Mouse (Mus musculus) kidney, postnatal 0 days (tissue): Measurements from ENCODE around the gene Arfip2. TPM values are rescaled to one million over a fixed set of nuclear protein-coding genes. Genes with fewer than 3 reads are reported as not detected.

Source experiments
- ATAC-seq: fragments of 200-750 bp; cut with Nextera tagmentation; replicated peaks from 2 replicates; pipeline ENCODE4 v1.8.0; 2017; ENCODE audit warnings: low read depth, moderate number of reproducible peaks, moderate TSS enrichment, moderate library complexity; ENCODE audit not compliant: low FRiP score
- DNase-seq: peaks from one replicate; pipeline ENCODE4 v3.0.0-alpha.2; 2016; ENCODE audit warnings: low spot score
- H3K27ac ChIP-seq: fragments of 300-500 bp; sonication (generic); 2 replicates; pipeline ENCODE4 v1.5.1; 2014; ENCODE audit warnings: mild to moderate bottlenecking
- H3K27me3 ChIP-seq: fragments of 300-500 bp; sonication (generic); 2 replicates; pipeline ENCODE4 v1.6.1; 2014; ENCODE audit warnings: low read length, mixed read lengths; ENCODE audit not compliant: insufficient read depth
- H3K36me3 ChIP-seq: fragments of 300-500 bp; sonication (generic); 2 replicates; pipeline ENCODE4 v1.6.1; 2014; ENCODE audit warnings: low read length, mixed read lengths; ENCODE audit not compliant: insufficient read depth
- H3K4me1 ChIP-seq: fragments of 300-500 bp; sonication (generic); replicated peaks from 2 replicates; pipeline ENCODE4 v1.6.1; 2014; ENCODE audit warnings: antibody characterized with exemption, low read length, mixed read lengths; ENCODE audit not compliant: insufficient read depth
- H3K4me2 ChIP-seq: fragments of 300-500 bp; sonication (generic); 2 replicates; pipeline ENCODE4 v1.6.1; 2014; ENCODE audit warnings: mild to moderate bottlenecking, low read length, moderate library complexity, mixed read lengths
- H3K4me3 ChIP-seq: fragments of 300-500 bp; sonication (generic); replicated peaks from 2 replicates; pipeline ENCODE4 v1.5.1; 2014; ENCODE audit warnings: low read depth, low read length
- H3K9ac ChIP-seq: fragments of 300-500 bp; sonication (generic); 2 replicates; pipeline ENCODE4 v1.6.1; 2014; ENCODE audit warnings: low read depth, low read length
- H3K9me3 ChIP-seq: fragments of 300-500 bp; sonication (generic); replicated peaks from 2 replicates; pipeline ENCODE4 v1.6.1; 2016; ENCODE audit warnings: low read length, inconsistent platforms, mixed read lengths
- CTCF ChIP-seq: IDR thresholded peaks from 2 replicates; pipeline ENCODE4 v1.5.1; 2016; ENCODE audit warnings: antibody characterized with exemption, low read depth, mild to moderate bottlenecking, moderate library complexity
- WGBS: fragments of 180-500 bp; shearing (Covaris S2); extraction: QIAGEN DNeasy Blood & Tissue Kit; methylation state at CpG from one replicate; pipeline ENCODE4 v1.1.7; 2014; 5-methylcytosine and 5-hydroxymethylcytosine counted together
- polyA plus RNA-seq: library from polyadenylated mRNA; unstranded; fragments of >200 nt; fragmentation: Nextera tagmentation; extraction: Ambion mirVana; gene quantifications from 2 replicates; pipeline ENCODE4 v1.2.1, GENCODE M21; 2015

Arfip2 gene
- polyA plus RNA-seq: 72.0 and 76.6 TPM in 2 replicates

- DNase-seq: peak; percentile 100
- peak within 1 kb of the TSS; percentile 77 for H3K9ac ChIP-seq
- H3K27ac ChIP-seq: peak within 1 kb of the TSS; percentile 83
- no peaks in the 10 kb centered on the region for H3K9me3 ChIP-seq
- peak within 1 kb of the TSS; percentile 79 for H3K4me2 ChIP-seq
- peaks cover 15% of the 10 kb centered on the region for H3K4me1 ChIP-seq
- ATAC-seq: peak; percentile 97
- WGBS: under 1% methylated on average over 45 of the region's 45 CpGs
- no peaks in the 10 kb centered on the region for H3K27me3 ChIP-seq
- peaks cover 27% of the 10 kb centered on the region; the same call in 1 of the 2 replicates for H3K36me3 ChIP-seq
- H3K4me3 ChIP-seq: peak within 1 kb of the TSS; percentile 57
- no peak for TF ChIP-seq CTCF
Observed at GRCm38 (mm10) chr7:105640233-105640893, at the start of gene Arfip2, which contains the start of gene Gm45799. Gene Arfip2, minus strand, starts transcription at chr7:105640416. Gene Gm45799, plus strand, starts transcription at chr7:105640552.

- Histone ChIP-seq H3K27me3 (no peaks in the 10 kb centered on the region), H3K4me1 (no peaks in the 10 kb centered on the region), H3K9me3 (no peaks in the 10 kb centered on the region), H3K36me3 (no peaks in the 10 kb centered on the region), H3K27ac (no peak overlapping the region), H3K4me2 (0 out of 2 replicates have a peak overlapping the region, but pooled peaks have one; percentile 11), H3K4me3 (no peak overlapping the region), H3K9ac (no peak overlapping the region)
- DNase-seq: peak; percentile 23
- ATAC-seq: no peak
- 15% methylated on average over 13 of the region's 13 CpGs for WGBS
- no peak for TF ChIP-seq CTCF
Observed at GRCm38 (mm10) chr7:105685541-105686197, 45.5 kb upstream of the Arfip2 start.

- H3K4me3 ChIP-seq: peak within 1 kb of the TSS; percentile 34
- H3K36me3 ChIP-seq: no peaks in the 10 kb centered on the region
- 1% methylated on average over 17 of the region's 17 CpGs for WGBS
- peak within 1 kb of the TSS; percentile 32; the same call in 1 of the 2 replicates for H3K9ac ChIP-seq
- H3K27ac ChIP-seq: peak within 1 kb of the TSS; percentile 51
- H3K27me3 ChIP-seq: no peaks in the 10 kb centered on the region
- TF ChIP-seq CTCF: peak; percentile 61
- 0 out of 2 replicates have a peak, but pooled peaks cover 4% of the 10 kb centered on the region for H3K4me1 ChIP-seq
- peak; percentile 95 for ATAC-seq
- peak; percentile 90 for DNase-seq
- H3K9me3 ChIP-seq: no peaks in the 10 kb centered on the region
- H3K4me2 ChIP-seq: peak within 1 kb of the TSS; percentile 66
Observed at GRCm38 (mm10) chr7:105650639-105651435, 10.6 kb upstream of the Arfip2 start, which contains the start of gene Dnhd1. Gene Dnhd1, plus strand, starts transcription at chr7:105650827.

- Histone ChIP-seq H3K4me1 (peaks cover 15% of the 10 kb centered on the region), H3K9ac (0 out of 2 replicates have a peak overlapping the region, but pooled peaks have one; percentile 66), H3K27ac (peak overlapping the region; percentile 83), H3K4me2 (peak overlapping the region; percentile 79), H3K36me3 (peaks cover 18% of the 10 kb centered on the region; the same call in 1 of the 2 replicates), H3K9me3 (no peaks in the 10 kb centered on the region), H3K4me3 (no peak overlapping the region), H3K27me3 (no peaks in the 10 kb centered on the region)
- DNase-seq (no peak), ATAC-seq (no peak)
- WGBS: 47% methylated on average over 3 of the region's 3 CpGs
- TF ChIP-seq CTCF: no peak
Observed at GRCm38 (mm10) chr7:105641936-105642335, 1.7 kb upstream of the Arfip2 start.

GRCm38 (mm10) chr7:105640894-105641255 lies 659 bp upstream of the Arfip2 start:
- Histone ChIP-seq H3K9ac (peak overlapping the region; percentile 66), H3K4me1 (peaks cover 15% of the 10 kb centered on the region), H3K4me3 (peak overlapping the region; percentile 57), H3K4me2 (peak overlapping the region; percentile 79), H3K27ac (peak overlapping the region; percentile 83), H3K9me3 (no peaks in the 10 kb centered on the region), H3K27me3 (no peaks in the 10 kb centered on the region), H3K36me3 (peaks cover 28% of the 10 kb centered on the region; the same call in 1 of the 2 replicates)
- WGBS: under 1% methylated on average over 18 of the region's 18 CpGs
- TF ChIP-seq CTCF: no peak
- DNase-seq (no peak), ATAC-seq (no peak; the same call in 1 of the 2 replicates)

GRCm38 (mm10) chr7:105639756-105640155 lies 460 bp downstream of the Arfip2 start, which contains the start of gene Timm10b:
Gene Timm10b, plus strand, starts transcription at chr7:105640056.
- no peak for DNase-seq
- ATAC-seq: no peak
- Histone ChIP-seq H3K4me3 (peak within 1 kb of the TSS; percentile 57), H3K4me2 (peak within 1 kb of the TSS; percentile 79), H3K4me1 (peaks cover 15% of the 10 kb centered on the region), H3K27me3 (no peaks in the 10 kb centered on the region), H3K9me3 (no peaks in the 10 kb centered on the region), H3K36me3 (peaks cover 24% of the 10 kb centered on the region; the same call in 1 of the 2 replicates), H3K27ac (peak within 1 kb of the TSS; percentile 83), H3K9ac (peak within 1 kb of the TSS; percentile 77)
- no peak for TF ChIP-seq CTCF
- 4% methylated on average over 2 of the region's 2 CpGs for WGBS
